Mouse (Mus musculus) kidney, postnatal 0 days (tissue): ENCODE data around the gene Eif2s2. TPM values are rescaled to one million over a fixed set of nuclear protein-coding genes. Genes with fewer than 3 reads are reported as not detected.

Experiments used
- ATAC-seq: fragments of 200-750 bp; cut with Nextera tagmentation; replicated peaks from 2 replicates; pipeline ENCODE4 v1.8.0; 2017; ENCODE audit warnings: low read depth, moderate number of reproducible peaks, moderate TSS enrichment, moderate library complexity; ENCODE audit not compliant: low FRiP score
- DNase-seq: peaks from one replicate; pipeline ENCODE4 v3.0.0-alpha.2; 2016; ENCODE audit warnings: low spot score
- H3K27ac ChIP-seq: fragments of 300-500 bp; sonication (generic); 2 replicates; pipeline ENCODE4 v1.5.1; 2014; ENCODE audit warnings: mild to moderate bottlenecking
- H3K27me3 ChIP-seq: fragments of 300-500 bp; sonication (generic); 2 replicates; pipeline ENCODE4 v1.6.1; 2014; ENCODE audit warnings: low read length, mixed read lengths; ENCODE audit not compliant: insufficient read depth
- H3K36me3 ChIP-seq: fragments of 300-500 bp; sonication (generic); 2 replicates; pipeline ENCODE4 v1.6.1; 2014; ENCODE audit warnings: low read length, mixed read lengths; ENCODE audit not compliant: insufficient read depth
- H3K4me1 ChIP-seq: fragments of 300-500 bp; sonication (generic); replicated peaks from 2 replicates; pipeline ENCODE4 v1.6.1; 2014; ENCODE audit warnings: antibody characterized with exemption, low read length, mixed read lengths; ENCODE audit not compliant: insufficient read depth
- H3K4me2 ChIP-seq: fragments of 300-500 bp; sonication (generic); 2 replicates; pipeline ENCODE4 v1.6.1; 2014; ENCODE audit warnings: mild to moderate bottlenecking, low read length, moderate library complexity, mixed read lengths
- H3K4me3 ChIP-seq: fragments of 300-500 bp; sonication (generic); replicated peaks from 2 replicates; pipeline ENCODE4 v1.5.1; 2014; ENCODE audit warnings: low read depth, low read length
- H3K9ac ChIP-seq: fragments of 300-500 bp; sonication (generic); 2 replicates; pipeline ENCODE4 v1.6.1; 2014; ENCODE audit warnings: low read depth, low read length
- H3K9me3 ChIP-seq: fragments of 300-500 bp; sonication (generic); replicated peaks from 2 replicates; pipeline ENCODE4 v1.6.1; 2016; ENCODE audit warnings: low read length, inconsistent platforms, mixed read lengths
- CTCF ChIP-seq: IDR thresholded peaks from 2 replicates; pipeline ENCODE4 v1.5.1; 2016; ENCODE audit warnings: antibody characterized with exemption, low read depth, mild to moderate bottlenecking, moderate library complexity
- WGBS: fragments of 180-500 bp; shearing (Covaris S2); extraction: QIAGEN DNeasy Blood & Tissue Kit; methylation state at CpG from one replicate; pipeline ENCODE4 v1.1.7; 2014; 5-methylcytosine and 5-hydroxymethylcytosine counted together
- polyA plus RNA-seq: library from polyadenylated mRNA; unstranded; fragments of >200 nt; fragmentation: Nextera tagmentation; extraction: Ambion mirVana; gene quantifications from 2 replicates; pipeline ENCODE4 v1.2.1, GENCODE M21; 2015

The Eif2s2 gene
- polyA plus RNA-seq, 1 experiment from 2014 or later, result 109 TPM

- no peak overlapping the region for H3K27ac ChIP-seq
- no peak for DNase-seq
- no peaks in the 10 kb centered on the region for H3K4me1 ChIP-seq
- H3K4me3 ChIP-seq, result no peak overlapping the region
- no peak for ATAC-seq
- H3K4me2 ChIP-seq, result no peak overlapping the region
- H3K27me3 ChIP-seq, result no peaks in the 10 kb centered on the region
- H3K9me3 ChIP-seq, result no peaks in the 10 kb centered on the region
- no peak overlapping the region for H3K9ac ChIP-seq
- H3K36me3 ChIP-seq, result no peaks in the 10 kb centered on the region
- no peak for TF ChIP-seq CTCF
- 71% methylated on average over 1 of the region's 1 CpGs for WGBS
These were observed 66.6 kb downstream of the Eif2s2 start for GRCm38 (mm10) chr2:154826054-154826538.

Other genes with a start within 250 kb of the Eif2s2 start
- gene Chmp4b, start 241.2 kb downstream of the Eif2s2 start, polyA plus RNA-seq, result 30.0 and 34.7 TPM in 2 replicates
- gene Gm14214, start 122.9 kb downstream of the Eif2s2 start, polyA plus RNA-seq, result not detected in 2 replicates
- 31.6 and 33.7 TPM in 2 replicates for gene Raly, start 101.8 kb downstream of the Eif2s2 start, polyA plus RNA-seq
- 0.42 and 1.1 TPM in 2 replicates for gene a, start 101.5 kb downstream of the Eif2s2 start, polyA plus RNA-seq
- gene Gm14226, start 125.3 kb upstream of the Eif2s2 start, polyA plus RNA-seq, result 0.84 and 0.99 TPM in 2 replicates
- 47.2 and 52.1 TPM in 2 replicates for gene Ahcy, start 181.6 kb upstream of the Eif2s2 start, polyA plus RNA-seq
- gene Itch, start 240.6 kb upstream of the Eif2s2 start, polyA plus RNA-seq, result 28.6 and 31.9 TPM in 2 replicates